ENCODE assay signal across 9 mouse cellular contexts in the genomic region with DNA sequence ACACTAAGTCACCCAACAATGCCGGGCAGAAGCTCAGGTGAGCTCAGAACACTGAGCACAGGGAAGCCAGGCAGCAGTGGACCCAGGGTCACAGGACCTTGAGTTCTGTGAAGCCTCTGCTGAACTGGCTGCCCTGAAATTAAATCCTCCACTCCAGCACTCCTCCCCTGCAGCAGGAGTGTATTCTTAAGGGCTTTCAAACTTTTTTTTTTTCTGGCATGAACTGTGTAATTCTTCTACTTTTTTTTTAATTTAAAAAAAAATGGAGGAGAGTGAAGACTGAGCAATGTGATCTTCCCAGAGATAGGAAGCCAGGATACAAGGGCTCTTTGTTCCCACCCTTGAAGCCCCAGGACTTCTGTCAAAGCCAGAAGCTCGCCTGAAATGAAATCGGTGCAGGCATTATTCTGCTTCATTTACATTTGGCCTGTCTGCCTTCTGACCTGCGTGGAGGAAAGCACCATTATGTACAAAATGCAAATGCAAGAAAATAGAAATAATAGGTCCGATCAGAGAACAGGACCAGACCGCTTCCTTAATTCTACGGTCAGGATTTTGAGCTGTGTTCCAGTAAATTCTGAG.
DNase-seq lines count a peak whose midpoint lies in the region; ATAC-seq lines count a peak whose summit lies in the region.
"Had no signal": no experiment of that assay in that cellular context is flagged by ENCODE, and none has a peak within 500 bp of the region (broad histone marks: within the 10 kb centered on the region; RNA-seq: fewer than 3 reads in every experiment).

No protein-coding gene starts in this region.

- 34% methylated on average over 7 of the region's 7 CpGs for WGBS in kidney, embryonic 16.5 days
- WGBS in forebrain, embryonic 13.5 days = 3% methylated on average over 7 of the region's 7 CpGs
- 64% methylated on average over 7 of the region's 7 CpGs for WGBS in limb, embryonic 10.5 days
- 14% methylated on average over 7 of the region's 7 CpGs for WGBS in neural tube, embryonic 15.5 days

- no peak for DNase-seq in kidney, adult 9 months
- DNase-seq in limb, embryonic 10.5 days (ENCODE audit: low spot score) = no peak
- DNase-seq in cerebellum, adult 18-20 months = no peak
- no peak for DNase-seq in spleen, postnatal 4 days (ENCODE audit: low spot score in 2 of 2)

- no peaks in the 10 kb centered on the region for H3K9me3 ChIP-seq in kidney, embryonic 16.5 days (ENCODE audit: low read length)
- no peaks in the 10 kb centered on the region for H3K9me3 ChIP-seq in forebrain, embryonic 13.5 days (replicated peaks)
- H3K9me3 ChIP-seq in limb, embryonic 10.5 days (replicated peaks) = no peaks in the 10 kb centered on the region
- H3K9me3 ChIP-seq in neural tube, embryonic 15.5 days (replicated peaks) = no peaks in the 10 kb centered on the region

- H3K4me2 ChIP-seq in kidney, embryonic 16.5 days (replicated peaks; ENCODE audit: low read depth, low read length) = 0 out of 2 replicates have a peak overlapping the region, but pooled peaks have one; percentile 1
- peak overlapping the region; percentile 45 for H3K4me2 ChIP-seq in forebrain, embryonic 13.5 days
- 0 out of 2 replicates have a peak overlapping the region, but pooled peaks have one; percentile 25 for H3K4me2 ChIP-seq in neural tube, embryonic 15.5 days

- H3K4me3 ChIP-seq in kidney, embryonic 16.5 days (ENCODE audit: low read length) = no peak overlapping the region
- H3K4me3 ChIP-seq in forebrain, embryonic 13.5 days = no peak overlapping the region
- H3K4me3 ChIP-seq in limb, embryonic 10.5 days = no peak overlapping the region
- no peak overlapping the region for H3K4me3 ChIP-seq in neural tube, embryonic 15.5 days (replicated peaks)
- H3K4me3 ChIP-seq: erythroblast, embryonic 14.5 days had no signal

- peaks cover 47% of the 10 kb centered on the region for H3K4me1 ChIP-seq in kidney, embryonic 16.5 days (ENCODE audit: insufficient read depth, low read length)
- H3K4me1 ChIP-seq in forebrain, embryonic 13.5 days = peaks cover 35% of the 10 kb centered on the region
- H3K4me1 ChIP-seq in limb, embryonic 10.5 days = peaks cover 57% of the 10 kb centered on the region
- peaks cover 43% of the 10 kb centered on the region for H3K4me1 ChIP-seq in neural tube, embryonic 15.5 days

- H3K36me3 ChIP-seq in kidney, embryonic 16.5 days (ENCODE audit: insufficient read depth, low read length) = no peaks in the 10 kb centered on the region
- no peaks in the 10 kb centered on the region for H3K36me3 ChIP-seq in forebrain, embryonic 13.5 days (ENCODE audit: poor library complexity, severe bottlenecking)
- no peaks in the 10 kb centered on the region for H3K36me3 ChIP-seq in limb, embryonic 10.5 days
- no peaks in the 10 kb centered on the region for H3K36me3 ChIP-seq in neural tube, embryonic 15.5 days

- no peaks in the 10 kb centered on the region for H3K27me3 ChIP-seq in kidney, embryonic 16.5 days (ENCODE audit: insufficient read depth, low read length)
- H3K27me3 ChIP-seq in forebrain, embryonic 13.5 days = peaks cover 7% of the 10 kb centered on the region; the same call in 1 of the 2 replicates
- peaks cover 21% of the 10 kb centered on the region for H3K27me3 ChIP-seq in limb, embryonic 10.5 days (ENCODE audit: low read depth, poor library complexity, severe bottlenecking)
- 0 out of 2 replicates have a peak, but pooled peaks cover 2% of the 10 kb centered on the region for H3K27me3 ChIP-seq in neural tube, embryonic 15.5 days (replicated peaks)

- peak; percentile 27; the same call in 1 of the 2 replicates for ATAC-seq in kidney, embryonic 16.5 days (ENCODE audit: low FRiP score, low TSS enrichment)
- peak; percentile 50; the same call in 1 of the 2 replicates for ATAC-seq in forebrain, embryonic 13.5 days
- ATAC-seq in neural tube, embryonic 15.5 days (ENCODE audit: low FRiP score) = peak; percentile 44; the same call in 1 of the 2 replicates

- peak overlapping the region; percentile 79 for H3K27ac ChIP-seq in kidney, embryonic 16.5 days (ENCODE audit: low read length)
- H3K27ac ChIP-seq in forebrain, embryonic 13.5 days = peak overlapping the region; percentile 73
- H3K27ac ChIP-seq in limb, embryonic 10.5 days = peak overlapping the region; percentile 61; the same call in 1 of the 2 replicates
- peak overlapping the region; percentile 85 for H3K27ac ChIP-seq in neural tube, embryonic 15.5 days (replicated peaks)
- H3K27ac ChIP-seq: macrophage had no signal

- no peak overlapping the region for H3K9ac ChIP-seq in kidney, embryonic 16.5 days (replicated peaks; ENCODE audit: low read length)
- H3K9ac ChIP-seq in forebrain, embryonic 13.5 days = no peak overlapping the region
- no peak overlapping the region for H3K9ac ChIP-seq in neural tube, embryonic 15.5 days (replicated peaks)
